Mouse (Mus musculus): ENCODE results near the gene Pik3ap1.

Pik3ap1 gene

GRCm38 (mm10) chr19:41366854-41367517 lies 17.9 kb downstream of the Pik3ap1 start:
- DNase-seq: no peak

DNA sequence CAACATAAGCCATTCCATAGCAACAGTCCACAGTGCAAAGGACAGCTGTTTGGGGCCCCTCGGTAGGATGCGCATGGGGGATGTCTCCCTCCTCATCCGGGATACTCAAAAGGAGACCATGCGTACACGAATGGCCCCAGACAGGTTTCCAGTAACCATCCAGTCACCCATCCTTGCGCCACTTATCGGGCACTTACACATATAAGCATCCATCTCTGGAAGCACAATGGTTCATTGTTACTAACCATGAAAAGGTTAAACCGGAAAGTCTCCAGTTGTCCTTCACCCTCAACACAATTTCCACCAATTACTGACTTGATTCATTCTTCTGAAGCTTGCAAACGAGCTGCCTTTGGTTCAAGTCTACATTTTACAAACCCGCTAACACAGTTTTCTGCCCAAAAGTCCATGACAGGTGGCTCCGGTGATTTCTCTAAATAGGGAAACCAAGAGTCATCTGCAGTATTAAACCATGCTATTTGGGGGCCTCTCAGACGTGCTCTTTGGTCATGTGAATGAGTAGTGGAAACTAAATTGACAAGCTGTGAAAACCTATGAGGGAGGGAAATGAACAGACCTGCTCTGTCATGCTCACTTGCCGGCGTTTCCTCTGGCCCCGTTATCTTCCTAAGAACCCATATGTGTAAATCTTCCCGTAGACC lies 18.6 kb downstream of the Pik3ap1 start:
- DNase-seq: no peak

DNA sequence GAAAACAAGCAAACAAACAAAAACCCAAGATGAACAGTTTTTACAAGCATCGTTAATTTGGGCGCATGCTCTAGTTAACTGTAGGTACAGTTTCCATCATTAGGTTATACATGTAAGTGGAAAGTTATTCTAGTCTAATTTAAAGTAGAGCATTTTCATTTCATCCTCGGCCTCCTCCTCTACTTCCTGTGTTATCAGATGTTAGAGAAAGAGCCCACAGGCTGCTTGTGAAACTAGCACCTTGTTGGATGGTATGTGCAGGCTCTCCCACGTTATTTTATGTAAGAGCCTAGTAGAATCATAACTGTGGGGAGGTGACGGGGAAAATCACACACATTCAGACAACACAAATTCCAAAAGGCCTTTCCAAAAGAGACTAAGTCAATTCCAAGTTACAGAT lies 19.3 kb downstream of the Pik3ap1 start:
- no peak for DNase-seq

DNA sequence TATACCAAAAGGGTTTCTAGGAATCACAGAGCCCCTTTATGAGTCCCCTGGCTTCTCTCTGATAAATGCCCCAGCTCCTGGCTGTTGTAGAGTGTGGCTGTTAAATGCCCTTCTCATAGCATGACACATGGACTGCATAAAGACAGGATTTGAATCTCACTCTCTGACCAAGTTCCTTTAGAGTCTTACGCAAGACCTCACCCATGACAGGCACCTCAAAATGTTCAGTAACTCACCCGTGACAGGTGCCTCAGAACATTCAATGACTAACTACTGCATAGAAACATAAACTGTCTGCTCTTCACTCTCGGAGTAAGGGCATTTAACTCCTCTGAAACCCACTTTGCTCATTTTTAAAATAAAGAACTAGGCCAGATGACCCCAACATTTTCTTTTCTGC lies 20.4 kb downstream of the Pik3ap1 start:
- no peak for DNase-seq

DNA sequence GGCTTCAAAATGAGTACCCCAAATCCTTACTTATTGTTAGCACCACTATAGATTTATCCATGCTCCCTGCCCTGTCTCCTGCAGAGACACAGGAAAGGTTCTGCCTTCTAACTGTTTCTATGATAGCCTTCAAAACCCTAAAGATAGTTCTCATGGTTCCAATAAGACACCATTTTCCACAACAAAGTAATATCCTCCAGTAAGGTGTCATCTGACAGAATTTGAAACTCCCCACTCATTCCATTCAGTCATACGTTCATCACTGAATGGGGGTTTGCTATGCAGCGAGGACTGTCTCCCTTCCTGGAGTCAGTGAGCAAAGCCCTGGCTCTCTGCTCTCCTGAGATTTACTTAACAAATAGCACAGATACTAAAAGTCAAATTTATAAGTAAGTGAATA lies 21.9 kb downstream of the Pik3ap1 start:
- DNase-seq: no peak

DNA sequence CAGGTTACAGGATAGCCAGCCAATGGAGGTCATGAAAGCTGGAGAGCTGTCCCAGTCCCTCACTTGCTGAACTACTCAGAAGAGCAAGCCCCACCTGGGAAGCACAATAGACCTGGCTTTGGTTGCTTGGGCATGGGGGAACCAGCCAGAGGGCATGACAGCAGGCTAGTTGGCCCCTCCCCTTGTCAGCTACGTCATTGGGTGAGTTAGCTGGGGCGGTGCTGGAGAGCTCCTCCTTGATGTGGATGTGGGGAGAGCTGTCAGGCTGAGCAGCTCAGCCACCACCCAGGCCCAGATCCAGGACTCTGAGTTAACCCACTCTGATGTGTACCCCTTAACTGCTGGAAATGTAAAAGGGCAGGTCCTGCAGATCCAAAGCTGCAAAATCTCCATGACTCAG lies 24.4 kb downstream of the Pik3ap1 start:
- no peak for DNase-seq

GRCm38 (mm10) chr19:41354287-41354951 lies 30.5 kb downstream of the Pik3ap1 start:
- DNase-seq: no peak

GRCm38 (mm10) chr19:41349624-41350023 lies 35.3 kb downstream of the Pik3ap1 start:
- DNase-seq: no peak

GRCm38 (mm10) chr19:41348161-41348560 lies 36.7 kb downstream of the Pik3ap1 start:
- DNase-seq: no peak

GRCm38 (mm10) chr19:41347326-41347725 lies 37.6 kb downstream of the Pik3ap1 start:
- no peak for DNase-seq

GRCm38 (mm10) chr19:41346099-41346850 lies 38.6 kb downstream of the Pik3ap1 start:
- DNase-seq: no peak

DNA sequence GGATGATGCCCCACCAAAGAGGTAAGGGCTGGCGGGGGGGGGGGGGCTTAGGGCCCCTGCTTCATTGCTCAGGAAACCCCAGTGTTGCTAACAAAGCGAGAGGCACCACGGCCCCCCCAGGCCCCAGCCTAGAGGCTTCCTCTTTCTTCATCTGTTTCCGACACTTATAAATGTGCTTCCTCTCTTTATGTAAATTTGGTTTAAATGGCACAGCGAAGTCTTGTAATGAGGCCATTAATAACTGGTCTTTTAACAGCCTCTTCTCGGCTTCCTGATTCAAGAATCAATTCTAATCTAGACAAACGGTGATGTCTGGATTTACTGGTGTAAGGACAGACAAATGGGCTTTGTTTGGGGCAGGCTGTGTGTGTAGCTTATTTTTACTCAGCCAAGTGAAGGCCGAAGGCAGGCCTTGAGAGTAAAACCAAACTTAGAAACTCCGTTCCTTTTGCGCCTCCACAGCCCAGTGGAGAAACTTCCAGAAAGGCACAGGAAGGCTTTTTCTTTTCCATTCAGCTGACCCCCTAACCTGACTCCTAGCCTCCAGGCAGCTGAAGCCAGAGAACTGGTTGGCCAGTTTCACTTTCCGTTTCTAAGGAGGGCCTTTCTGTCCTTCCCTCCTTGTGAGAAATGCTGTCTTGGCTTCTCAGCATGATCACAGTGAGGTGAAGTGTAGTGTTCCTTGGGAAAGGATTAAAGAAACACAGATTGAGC lies 39.7 kb downstream of the Pik3ap1 start:
- DNase-seq: no peak

GRCm38 (mm10) chr19:41344666-41345027 lies 40.3 kb downstream of the Pik3ap1 start:
- DNase-seq: no peak

DNA sequence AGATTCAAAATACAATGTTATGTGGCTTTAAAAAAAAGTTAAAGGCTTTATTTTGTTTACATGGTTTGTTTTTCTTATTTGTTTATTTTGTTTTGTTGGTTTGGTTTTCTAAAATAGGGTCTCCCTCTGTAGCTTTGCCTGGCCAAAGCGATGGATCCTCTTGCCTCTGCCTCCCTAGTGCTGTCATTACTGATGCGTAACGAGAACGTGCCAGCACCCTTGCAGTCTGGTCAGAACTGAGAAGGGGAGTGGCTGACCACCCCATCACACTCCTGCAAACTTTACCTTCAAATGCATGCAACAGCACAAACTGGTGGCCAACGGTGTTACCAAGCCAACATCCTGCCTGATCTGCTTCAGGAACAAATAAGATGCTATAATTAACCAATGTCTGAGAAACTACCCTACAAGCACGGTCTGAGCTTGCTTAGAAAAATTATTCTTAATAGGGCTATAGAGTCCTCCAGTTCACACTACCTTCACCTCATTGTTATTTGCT lies 42.3 kb downstream of the Pik3ap1 start:
- DNase-seq: no peak

- no peak for DNase-seq
Measured at GRCm38 (mm10) chr19:41341677-41342076, 43.2 kb downstream of the Pik3ap1 start.

GRCm38 (mm10) chr19:41339020-41339836 lies 45.7 kb downstream of the Pik3ap1 start:
- no peak for DNase-seq

DNA sequence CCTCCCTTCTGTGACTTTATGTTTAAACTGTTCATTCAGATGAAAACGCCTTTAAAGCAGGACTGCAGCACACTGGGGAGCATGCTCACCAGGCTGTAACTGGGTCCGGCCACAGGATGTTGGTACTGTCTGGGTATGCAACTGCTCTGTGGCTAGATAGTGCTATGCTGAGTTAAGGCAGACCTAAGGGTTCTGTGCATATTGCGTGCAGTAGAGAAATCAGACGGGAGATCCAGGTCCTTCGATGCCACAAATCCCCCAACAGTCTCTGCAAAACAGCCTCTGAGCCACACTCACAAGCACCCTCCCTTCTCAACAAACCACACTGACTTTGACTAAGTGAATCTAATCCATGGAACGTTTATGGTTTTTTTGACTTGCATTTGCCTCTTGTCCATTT lies 46.5 kb downstream of the Pik3ap1 start:
- DNase-seq: no peak

- no peak for DNase-seq
Measured at GRCm38 (mm10) chr19:41335721-41336120, 49.2 kb downstream of the Pik3ap1 start.

DNA sequence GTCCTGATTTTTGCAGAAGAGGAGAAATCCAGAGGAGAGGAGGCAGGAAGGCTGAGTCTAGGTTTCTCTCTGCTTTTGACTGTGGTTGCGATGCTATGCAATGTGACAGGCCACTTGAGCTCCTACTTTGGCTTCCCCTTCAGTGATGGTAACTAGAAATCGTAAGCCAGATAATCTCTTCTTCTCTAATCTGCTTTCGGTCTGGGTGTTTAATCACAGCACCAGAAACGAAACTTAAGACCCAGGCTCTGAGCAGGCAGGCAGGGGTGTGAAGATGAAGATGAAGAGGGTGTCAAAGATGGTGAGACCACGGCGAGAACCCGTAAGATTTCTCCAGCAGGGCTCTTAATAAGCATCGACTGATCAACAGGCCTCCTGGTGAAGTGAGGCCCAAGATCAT lies 51.9 kb downstream of the Pik3ap1 start:
- no peak for DNase-seq

- DNase-seq: no peak
Measured at GRCm38 (mm10) chr19:41332228-41332627, 52.7 kb downstream of the Pik3ap1 start.

DNA sequence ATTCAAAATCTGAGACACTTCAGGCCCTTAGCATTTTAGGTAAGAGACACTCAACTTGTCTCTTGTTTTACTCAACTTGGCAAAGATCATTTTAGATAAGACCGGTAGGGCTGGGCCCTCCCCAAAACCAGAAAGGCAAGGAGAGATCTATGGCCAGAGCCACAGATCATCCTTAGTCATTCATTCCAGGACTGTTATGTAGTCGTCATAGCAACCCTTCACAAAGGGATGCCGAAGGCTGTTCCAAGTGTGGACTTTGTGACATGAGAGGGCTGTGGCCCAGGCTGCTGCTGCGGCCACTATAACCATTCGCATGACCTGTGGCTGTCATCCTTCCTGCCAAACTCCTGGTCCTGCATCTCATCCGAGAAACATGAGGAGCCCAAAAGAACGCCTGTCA lies 54.5 kb downstream of the Pik3ap1 start:
- DNase-seq: no peak

GRCm38 (mm10) chr19:41329961-41330360 lies 54.9 kb downstream of the Pik3ap1 start:
- DNase-seq: no peak
